Mouse (Mus musculus): ENCODE measurements around the gene Ier5. TPM values are rescaled to one million over a fixed set of nuclear protein-coding genes. Genes with fewer than 3 reads are reported as not detected.

The Ier5 gene
- polyA plus RNA-seq, 1 experiment from 2014 or later = 4.9 TPM

- H3K9me3 ChIP-seq (replicated peaks; ENCODE audit: control insufficient read depth, low read length, poor library complexity, severe bottlenecking) = no peaks in the 10 kb centered on the region
- H3K27me3 ChIP-seq (ENCODE audit: control insufficient read depth, insufficient read depth, low read depth, low read length) = no peaks in the 10 kb centered on the region
- no peak overlapping the region for H3K9ac ChIP-seq (ENCODE audit: low read depth, low read length)
- H3K4me2 ChIP-seq (ENCODE audit: low read length) = peak overlapping the region; percentile 3; the same call in 1 of the 2 replicates
- H3K36me3 ChIP-seq (ENCODE audit: control insufficient read depth, insufficient read depth, low read length) = no peaks in the 10 kb centered on the region
- 9% methylated on average over 4 of the region's 4 CpGs for WGBS
- H3K4me1 ChIP-seq (ENCODE audit: control insufficient read depth, insufficient read depth, low read length) = peaks cover 54% of the 10 kb centered on the region
- H3K4me3 ChIP-seq (ENCODE audit: low read depth, low read length) = no peak overlapping the region
- ATAC-seq = no peak
- H3K27ac ChIP-seq (ENCODE audit: low read length) = peak overlapping the region; percentile 70
Observed at GRCm38 (mm10) chr1:155086893-155087292, 12.5 kb downstream of the Ier5 start.

GRCm38 (mm10) chr1:155086416-155086815 is 13.0 kb downstream of the Ier5 start:
- Histone ChIP-seq H3K27me3 (ENCODE audit: control insufficient read depth, insufficient read depth, low read depth, low read length) (no peaks in the 10 kb centered on the region), H3K9me3 (replicated peaks; ENCODE audit: control insufficient read depth, low read length, poor library complexity, severe bottlenecking) (no peaks in the 10 kb centered on the region), H3K4me2 (ENCODE audit: low read length) (0 out of 2 replicates have a peak overlapping the region, but pooled peaks have one; percentile 3), H3K4me3 (ENCODE audit: low read depth, low read length) (no peak overlapping the region), H3K36me3 (ENCODE audit: control insufficient read depth, insufficient read depth, low read length) (no peaks in the 10 kb centered on the region), H3K9ac (ENCODE audit: low read depth, low read length) (no peak overlapping the region), H3K27ac (ENCODE audit: low read length) (peak overlapping the region; percentile 70), H3K4me1 (ENCODE audit: control insufficient read depth, insufficient read depth, low read length) (peaks cover 52% of the 10 kb centered on the region)
- 8% methylated on average over 7 of the region's 7 CpGs for WGBS
- no peak for ATAC-seq

GRCm38 (mm10) chr1:155084839-155085238 is 14.6 kb downstream of the Ier5 start:
- Histone ChIP-seq H3K27me3 (ENCODE audit: control insufficient read depth, insufficient read depth, low read depth, low read length) (no peaks in the 10 kb centered on the region), H3K4me1 (ENCODE audit: control insufficient read depth, insufficient read depth, low read length) (peaks cover 51% of the 10 kb centered on the region)
- 39% methylated on average over 8 of the region's 8 CpGs for WGBS

GRCm38 (mm10) chr1:155083271-155084265 is 15.9 kb downstream of the Ier5 start:
- Histone ChIP-seq H3K9me3 (replicated peaks; ENCODE audit: control insufficient read depth, low read length, poor library complexity, severe bottlenecking) (no peaks in the 10 kb centered on the region), H3K4me1 (ENCODE audit: control insufficient read depth, insufficient read depth, low read length) (peaks cover 47% of the 10 kb centered on the region), H3K4me3 (ENCODE audit: low read depth, low read length) (peak overlapping the region; percentile 46), H3K9ac (ENCODE audit: low read depth, low read length) (peak overlapping the region; percentile 81), H3K4me2 (ENCODE audit: low read length) (peak overlapping the region; percentile 83), H3K27me3 (ENCODE audit: control insufficient read depth, insufficient read depth, low read depth, low read length) (no peaks in the 10 kb centered on the region), H3K36me3 (ENCODE audit: control insufficient read depth, insufficient read depth, low read length) (no peaks in the 10 kb centered on the region), H3K27ac (ENCODE audit: low read length) (peak overlapping the region; percentile 98)
- ATAC-seq = peak; percentile 93
- under 1% methylated on average over 48 of the region's 77 CpGs for WGBS

More at GRCm38 (mm10) chr1:155084839-155085238, 14.6 kb downstream of the Ier5 start:
- H3K9ac ChIP-seq (ENCODE audit: low read depth, low read length) = no peak overlapping the region
- no peaks in the 10 kb centered on the region for H3K36me3 ChIP-seq (ENCODE audit: control insufficient read depth, insufficient read depth, low read length)
- no peak overlapping the region for H3K4me3 ChIP-seq (ENCODE audit: low read depth, low read length)
- no peak overlapping the region for H3K4me2 ChIP-seq (ENCODE audit: low read length)
- no peaks in the 10 kb centered on the region for H3K9me3 ChIP-seq (replicated peaks; ENCODE audit: control insufficient read depth, low read length, poor library complexity, severe bottlenecking)
- ATAC-seq = no peak
- H3K27ac ChIP-seq (ENCODE audit: low read length) = peak overlapping the region; percentile 98; the same call in 1 of the 2 replicates

- no peaks in the 10 kb centered on the region for H3K36me3 ChIP-seq (ENCODE audit: control insufficient read depth, insufficient read depth, low read length)
- H3K4me3 ChIP-seq (ENCODE audit: low read depth, low read length) = peak overlapping the region; percentile 46
- no peaks in the 10 kb centered on the region for H3K27me3 ChIP-seq (ENCODE audit: control insufficient read depth, insufficient read depth, low read depth, low read length)
- H3K4me2 ChIP-seq (ENCODE audit: low read length) = peak overlapping the region; percentile 83
- H3K27ac ChIP-seq (ENCODE audit: low read length) = peak overlapping the region; percentile 98
- peak; percentile 62; the same call in 1 of the 2 replicates for ATAC-seq
- under 1% methylated on average over 17 of the region's 18 CpGs for WGBS
- H3K9ac ChIP-seq (ENCODE audit: low read depth, low read length) = peak overlapping the region; percentile 81
- H3K4me1 ChIP-seq (ENCODE audit: control insufficient read depth, insufficient read depth, low read length) = peaks cover 49% of the 10 kb centered on the region
- no peaks in the 10 kb centered on the region for H3K9me3 ChIP-seq (replicated peaks; ENCODE audit: control insufficient read depth, low read length, poor library complexity, severe bottlenecking)
Observed at GRCm38 (mm10) chr1:155082965-155083268, 16.5 kb downstream of the Ier5 start.

GRCm38 (mm10) chr1:155082158-155082964 is 17.1 kb downstream of the Ier5 start:
- ATAC-seq = no peak
- Histone ChIP-seq H3K4me1 (ENCODE audit: control insufficient read depth, insufficient read depth, low read length) (peaks cover 54% of the 10 kb centered on the region), H3K36me3 (ENCODE audit: control insufficient read depth, insufficient read depth, low read length) (no peaks in the 10 kb centered on the region), H3K9ac (ENCODE audit: low read depth, low read length) (peak overlapping the region; percentile 81; the same call in 1 of the 2 replicates), H3K27ac (ENCODE audit: low read length) (peak overlapping the region; percentile 98), H3K4me3 (ENCODE audit: low read depth, low read length) (peak overlapping the region; percentile 46), H3K4me2 (ENCODE audit: low read length) (peak overlapping the region; percentile 83), H3K9me3 (replicated peaks; ENCODE audit: control insufficient read depth, low read length, poor library complexity, severe bottlenecking) (no peaks in the 10 kb centered on the region), H3K27me3 (ENCODE audit: control insufficient read depth, insufficient read depth, low read depth, low read length) (no peaks in the 10 kb centered on the region)
- 4% methylated on average over 11 of the region's 11 CpGs for WGBS

GRCm38 (mm10) chr1:155077675-155078074 is 21.8 kb downstream of the Ier5 start:
- Histone ChIP-seq H3K4me1 (ENCODE audit: control insufficient read depth, insufficient read depth, low read length) (peaks cover 22% of the 10 kb centered on the region), H3K9ac (ENCODE audit: low read depth, low read length) (no peak overlapping the region), H3K9me3 (replicated peaks; ENCODE audit: control insufficient read depth, low read length, poor library complexity, severe bottlenecking) (no peaks in the 10 kb centered on the region), H3K4me2 (ENCODE audit: low read length) (no peak overlapping the region), H3K27me3 (ENCODE audit: control insufficient read depth, insufficient read depth, low read depth, low read length) (no peaks in the 10 kb centered on the region), H3K27ac (ENCODE audit: low read length) (peak overlapping the region; percentile 56), H3K36me3 (ENCODE audit: control insufficient read depth, insufficient read depth, low read length) (no peaks in the 10 kb centered on the region), H3K4me3 (ENCODE audit: low read depth, low read length) (no peak overlapping the region)
- WGBS = 89% methylated on average over 3 of the region's 3 CpGs
- ATAC-seq = no peak

GRCm38 (mm10) chr1:155075856-155076255 is 23.6 kb downstream of the Ier5 start:
- Histone ChIP-seq H3K4me1 (ENCODE audit: control insufficient read depth, insufficient read depth, low read length) (peaks cover 26% of the 10 kb centered on the region), H3K9ac (ENCODE audit: low read depth, low read length) (no peak overlapping the region), H3K4me2 (ENCODE audit: low read length) (no peak overlapping the region), H3K27ac (ENCODE audit: low read length) (no peak overlapping the region), H3K27me3 (ENCODE audit: control insufficient read depth, insufficient read depth, low read depth, low read length) (no peaks in the 10 kb centered on the region), H3K36me3 (ENCODE audit: control insufficient read depth, insufficient read depth, low read length) (no peaks in the 10 kb centered on the region), H3K9me3 (replicated peaks; ENCODE audit: control insufficient read depth, low read length, poor library complexity, severe bottlenecking) (no peaks in the 10 kb centered on the region), H3K4me3 (ENCODE audit: low read depth, low read length) (no peak overlapping the region)
- WGBS = 86% methylated on average over 7 of the region's 7 CpGs
- ATAC-seq = no peak
